Mouse (Mus musculus): ENCODE measurements at regions not wholly inside any gene's neighbourhood (a gene's known extent, or its start where the extent isn't known, plus 50 kb on each side); places are given as distances from the start of the nearest gene placed in this dataset.
A peak's percentile ranks its signal among the peaks of the same experiment; 100 is the strongest.

DNA sequence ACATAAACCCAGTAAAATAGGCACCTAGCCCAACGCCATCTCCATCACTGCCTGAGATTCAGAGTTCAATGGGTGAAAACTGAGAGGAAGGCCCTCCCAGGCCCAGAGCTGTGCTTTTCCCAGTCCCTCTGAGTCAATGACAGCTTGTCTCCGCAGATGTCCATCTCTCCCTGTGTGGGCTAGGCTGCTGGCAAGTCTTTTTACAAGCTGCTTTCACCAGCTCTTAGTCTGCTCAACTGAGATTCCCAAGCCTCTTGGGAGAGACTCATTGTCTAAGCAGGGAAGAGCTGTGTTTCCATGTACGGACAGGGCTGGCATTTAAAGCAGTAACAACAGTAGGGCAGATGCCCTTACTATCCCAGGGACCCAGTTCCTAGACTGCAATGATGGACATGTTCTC is 585.5 kb upstream of the Gm19410 start:
- WGBS: 75% methylated on average over 3 of the region's 3 CpGs
- DNase-seq (ENCODE audit: low read depth, low spot score): no peak

DNA sequence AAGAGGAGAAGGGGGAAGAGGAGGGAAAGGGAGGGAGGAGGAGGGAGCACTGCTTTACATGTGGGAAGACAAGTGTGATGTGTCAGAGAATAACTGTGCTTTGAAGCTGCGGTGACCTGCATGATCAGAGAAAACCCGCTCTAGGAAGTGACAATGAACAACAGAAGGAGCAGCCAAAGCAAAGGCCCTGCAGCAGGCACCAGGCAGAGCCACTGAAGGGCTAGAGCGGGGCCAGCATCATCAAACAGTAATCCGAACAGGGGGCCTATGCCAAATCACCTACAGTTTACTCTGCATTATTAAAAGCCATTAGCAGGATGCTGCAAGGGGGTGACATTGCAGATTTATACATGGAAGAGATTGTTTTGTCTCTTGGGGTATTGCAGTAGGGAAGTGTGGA is 583.4 kb upstream of the Gm19410 start:
- DNase-seq (ENCODE audit: low read depth, low spot score): no peak
- 89% methylated on average over 4 of the region's 4 CpGs for WGBS

DNA sequence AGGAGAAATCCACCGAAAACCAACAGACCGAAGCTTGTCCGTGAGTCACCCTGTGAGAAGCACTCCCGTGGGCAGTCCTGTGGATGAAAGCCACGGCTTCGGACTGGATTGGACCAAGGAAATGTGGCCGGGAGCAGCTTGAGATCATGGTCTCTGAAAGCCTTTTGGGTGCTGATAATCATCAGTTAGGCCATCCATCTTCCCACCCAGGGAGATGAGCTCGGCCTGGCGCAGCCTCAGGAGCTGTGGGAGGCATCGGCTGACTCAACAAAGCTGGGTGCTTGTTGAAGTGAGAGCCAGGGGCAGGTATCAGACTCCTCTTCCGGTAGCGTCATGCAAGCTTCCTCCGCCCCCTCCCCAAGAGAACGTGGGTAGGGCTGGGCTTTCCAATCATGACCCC is 582.2 kb upstream of the Gm19410 start:
- 95% methylated on average over 14 of the region's 14 CpGs for WGBS
- DNase-seq (ENCODE audit: low read depth, low spot score): no peak

DNA sequence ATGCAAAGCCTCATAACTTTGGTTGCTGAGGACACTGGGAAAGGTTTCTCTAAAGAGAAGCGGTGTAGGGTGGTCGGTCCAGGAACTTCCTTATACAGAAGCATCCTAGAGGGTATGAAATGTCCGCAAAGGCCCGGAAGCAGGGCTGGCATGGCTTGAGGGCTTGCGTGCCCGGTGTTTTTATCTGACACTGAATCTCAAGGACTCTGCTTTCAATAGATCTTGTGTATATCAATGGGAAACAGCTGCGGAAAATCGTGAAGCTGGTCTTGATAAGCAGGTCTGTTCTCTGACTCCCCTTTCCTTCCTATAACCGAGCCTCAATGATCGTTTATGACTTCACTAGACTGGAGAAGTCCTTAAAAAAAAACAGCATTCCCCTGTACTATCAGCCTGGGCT is 580.4 kb upstream of the Gm19410 start:
- no peak for DNase-seq (ENCODE audit: low read depth, low spot score)
- WGBS: 75% methylated on average over 10 of the region's 10 CpGs

DNA sequence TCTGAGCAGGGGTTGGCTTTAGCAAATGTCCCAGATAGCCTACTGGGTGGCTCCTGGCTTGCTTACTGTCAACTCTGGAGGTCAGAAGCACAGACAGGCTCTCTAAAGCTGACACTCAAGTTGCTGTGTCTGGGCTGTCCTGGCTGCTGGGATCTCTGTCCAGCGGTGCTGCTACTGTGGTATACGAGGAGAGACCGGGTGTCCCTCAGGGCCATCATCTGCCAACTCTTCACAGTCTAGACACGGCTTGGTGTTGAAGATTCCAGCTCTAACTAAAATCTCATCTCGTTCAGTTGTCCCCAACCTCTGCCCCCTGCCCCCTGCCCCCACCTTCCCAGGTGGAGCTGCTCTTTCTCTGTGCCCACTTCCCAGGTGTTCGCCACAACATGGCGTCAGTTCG is 577.1 kb upstream of the Gm19410 start:
- DNase-seq (ENCODE audit: low read depth, low spot score): no peak
- WGBS: 92% methylated on average over 8 of the region's 8 CpGs

DNA sequence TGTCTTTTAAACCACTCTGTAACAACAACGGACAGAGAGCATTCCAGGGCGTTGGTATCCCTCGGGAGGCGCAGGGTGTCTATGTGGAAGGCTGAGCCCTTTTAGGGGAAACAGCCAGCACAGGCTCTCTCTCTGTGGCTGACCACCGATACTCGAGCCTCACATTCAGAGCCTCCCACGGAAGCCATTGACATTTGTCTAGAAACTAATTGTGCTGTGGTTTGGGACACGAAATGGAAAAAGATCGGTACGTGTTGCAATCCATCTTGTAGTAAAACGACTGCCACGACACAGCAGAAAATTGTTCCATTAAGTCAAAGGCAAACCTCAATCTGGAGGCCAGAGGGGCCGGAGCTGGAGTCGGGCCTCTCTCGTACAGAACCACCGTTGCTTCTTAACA is 575.9 kb upstream of the Gm19410 start:
- 80% methylated on average over 16 of the region's 16 CpGs for WGBS
- no peak for DNase-seq (ENCODE audit: low read depth, low spot score)

DNA sequence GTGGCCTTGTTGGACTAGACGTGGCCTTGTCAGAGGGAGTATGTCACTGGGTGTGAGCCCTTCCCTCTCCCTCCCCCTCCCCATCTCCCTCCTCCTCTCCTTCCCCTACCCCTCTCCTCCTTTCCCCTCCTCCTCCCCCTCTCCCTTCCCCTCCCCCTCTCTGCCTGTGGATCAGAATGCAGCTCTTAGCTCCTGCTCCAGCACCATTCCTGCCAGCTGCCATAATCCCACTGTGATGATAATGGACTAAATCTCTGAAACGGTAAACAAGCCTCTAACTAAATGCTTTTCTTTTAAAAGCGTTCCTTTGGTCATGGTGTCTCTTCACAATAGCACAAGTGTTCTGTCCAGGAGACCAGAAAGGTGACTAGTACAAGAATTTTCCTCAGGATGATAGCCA is 573.1 kb upstream of the Gm19410 start:
- WGBS: 73% methylated on average over 3 of the region's 3 CpGs
- no peak for DNase-seq (ENCODE audit: low read depth, low spot score)

DNA sequence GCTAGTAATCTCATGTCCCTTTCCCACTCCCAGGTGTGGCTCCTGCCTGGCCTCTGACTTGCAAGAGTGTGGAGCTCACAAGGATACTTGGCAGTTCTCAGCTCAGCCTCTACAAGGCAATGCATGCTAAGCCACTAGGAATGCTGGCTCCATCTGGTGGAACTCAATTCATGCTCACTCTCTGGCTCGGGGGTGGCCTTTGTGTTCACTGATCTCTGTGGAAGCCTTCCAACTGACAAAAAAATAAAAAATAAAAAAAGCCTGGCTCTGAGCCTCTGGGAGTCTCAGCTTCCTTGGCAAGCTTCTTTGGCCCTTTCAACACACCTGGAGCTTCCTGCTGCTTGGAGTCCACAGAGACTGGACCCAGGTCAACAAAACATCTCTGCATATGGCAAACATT is 571.8 kb upstream of the Gm19410 start:
- no peak for DNase-seq (ENCODE audit: low read depth, low spot score)

DNA sequence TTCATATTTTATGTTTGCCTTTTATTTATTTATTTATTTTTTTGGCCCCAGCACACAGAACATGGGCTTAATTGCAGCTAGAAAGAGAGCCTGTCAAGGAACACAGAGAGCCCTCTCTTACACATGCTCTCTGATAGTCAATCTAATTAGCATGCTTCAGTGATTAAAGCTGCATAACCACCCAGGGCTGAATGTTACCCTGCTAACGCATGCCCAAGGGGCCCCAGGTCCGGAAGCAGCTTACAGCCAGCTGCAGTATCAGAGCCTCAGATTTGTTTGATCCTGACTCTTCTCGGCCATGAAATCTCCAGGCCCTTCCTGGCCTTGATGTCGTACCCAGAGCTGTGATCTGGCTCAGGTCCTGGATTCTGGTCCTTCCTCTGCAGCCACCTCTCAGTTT is 569.4 kb upstream of the Gm19410 start:
- 56% methylated on average over 4 of the region's 4 CpGs for WGBS
- DNase-seq (ENCODE audit: low read depth, low spot score): no peak

More for the DNA sequence above, 571.8 kb upstream of the Gm19410 start:
- WGBS: 6% methylated on average over 1 of the region's 1 CpGs

DNA sequence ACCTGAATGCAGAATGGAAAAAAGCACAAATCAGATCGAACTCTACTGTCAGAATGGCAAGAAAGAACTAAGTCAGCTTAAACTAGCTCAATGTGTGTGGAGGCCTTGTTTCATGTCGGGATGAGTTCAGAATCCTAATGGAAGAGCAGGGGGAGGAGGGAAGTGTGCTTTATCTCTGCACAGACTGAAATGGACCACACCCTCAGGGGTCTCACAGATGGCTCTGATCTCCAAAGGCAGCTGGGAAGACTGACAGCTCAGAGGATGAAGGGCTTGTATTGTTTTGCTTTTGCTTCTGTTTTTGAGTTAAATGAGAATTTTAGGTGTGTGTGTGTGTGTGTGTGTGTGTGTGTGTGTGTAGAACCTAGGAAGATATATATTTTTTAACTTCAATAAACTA is 566.8 kb upstream of the Gm19410 start:
- DNase-seq (ENCODE audit: low read depth, low spot score): no peak
- 74% methylated on average over 2 of the region's 2 CpGs for WGBS

DNA sequence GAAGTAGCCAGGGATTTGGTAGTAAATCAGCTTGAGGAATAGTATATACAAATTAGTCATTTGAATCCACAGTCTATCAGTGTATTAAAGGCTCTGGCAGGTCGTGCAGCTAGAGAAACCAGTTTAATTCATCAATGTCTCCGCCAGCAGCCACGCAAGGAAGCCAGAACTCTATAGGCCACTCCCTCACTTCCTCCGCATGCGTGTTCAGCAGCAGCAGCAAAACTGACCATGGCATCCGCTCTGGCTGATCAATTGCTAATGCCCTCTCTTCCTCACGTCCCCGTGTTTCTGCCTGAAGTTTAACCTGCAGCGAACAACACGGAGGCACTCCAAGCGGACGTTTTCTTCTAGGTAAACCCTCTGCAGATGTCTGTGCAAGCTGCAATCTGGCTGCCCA is 564.2 kb upstream of the Gm19410 start:
- DNase-seq (ENCODE audit: low read depth, low spot score): no peak
- 57% methylated on average over 12 of the region's 12 CpGs for WGBS

DNA sequence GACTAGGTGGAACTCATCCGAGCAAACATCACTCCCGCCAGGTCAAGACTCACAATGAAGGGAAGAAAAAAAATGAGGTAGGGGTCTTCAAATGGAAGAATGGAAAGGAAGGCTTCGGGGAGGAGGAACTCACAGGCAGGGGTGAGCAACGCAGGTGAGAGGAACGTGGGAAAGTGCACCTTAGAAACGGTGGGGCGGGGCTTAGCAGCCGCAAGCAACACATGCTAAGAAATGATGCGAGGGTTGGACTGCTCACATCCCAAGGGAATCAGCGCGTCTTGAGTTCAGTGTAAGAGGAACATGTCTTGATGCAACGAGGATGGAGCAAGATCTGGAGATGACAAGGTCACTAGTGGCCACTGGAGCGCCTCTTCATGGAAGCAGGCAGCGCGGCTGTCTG is 560.6 kb upstream of the Gm19410 start:
- no peak for DNase-seq (ENCODE audit: low read depth, low spot score)
- 60% methylated on average over 15 of the region's 15 CpGs for WGBS

DNA sequence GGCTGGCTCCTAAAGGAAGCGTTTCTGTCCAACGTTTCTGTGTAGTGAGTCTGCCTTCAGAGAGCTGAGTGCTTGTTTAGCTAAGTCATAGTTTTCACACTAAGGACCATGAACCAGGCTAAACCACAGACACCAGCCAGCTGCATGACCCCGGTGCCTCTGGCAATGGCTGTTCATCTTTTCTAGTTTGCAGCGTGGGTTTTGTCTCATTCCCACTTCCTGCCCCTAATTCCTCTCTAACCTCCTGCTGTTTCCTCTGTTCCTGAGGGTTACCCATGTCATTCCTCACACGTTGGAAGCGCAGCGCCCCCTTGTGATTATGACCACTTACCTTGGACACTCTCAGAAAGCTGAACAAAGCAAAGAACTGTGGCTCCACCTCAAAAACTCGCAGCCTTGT is 560.1 kb upstream of the Gm19410 start:
- WGBS: 5% methylated on average over 8 of the region's 8 CpGs
- DNase-seq (ENCODE audit: low read depth, low spot score): peak; percentile 70

DNA sequence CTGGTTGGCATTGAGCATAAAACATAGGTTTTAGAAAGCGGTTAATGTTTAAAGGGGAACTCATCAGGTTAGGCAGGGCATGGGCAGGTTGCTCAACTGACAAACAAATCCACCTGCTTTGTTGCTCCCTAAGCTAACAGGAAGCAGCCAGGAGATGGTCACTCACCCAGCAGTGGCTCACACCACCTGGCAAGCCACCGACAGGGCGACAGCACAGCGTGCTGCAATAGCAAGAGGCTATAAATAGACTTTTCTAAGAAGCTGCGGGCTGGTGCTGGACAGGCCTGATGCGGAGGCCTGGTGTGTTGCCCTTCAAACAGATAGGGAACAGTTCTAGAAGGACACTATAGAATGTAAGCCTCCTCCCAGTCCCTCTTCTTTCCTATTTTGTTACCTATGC is 559.3 kb upstream of the Gm19410 start:
- no peak for DNase-seq (ENCODE audit: low read depth, low spot score)
- 17% methylated on average over 6 of the region's 6 CpGs for WGBS

DNA sequence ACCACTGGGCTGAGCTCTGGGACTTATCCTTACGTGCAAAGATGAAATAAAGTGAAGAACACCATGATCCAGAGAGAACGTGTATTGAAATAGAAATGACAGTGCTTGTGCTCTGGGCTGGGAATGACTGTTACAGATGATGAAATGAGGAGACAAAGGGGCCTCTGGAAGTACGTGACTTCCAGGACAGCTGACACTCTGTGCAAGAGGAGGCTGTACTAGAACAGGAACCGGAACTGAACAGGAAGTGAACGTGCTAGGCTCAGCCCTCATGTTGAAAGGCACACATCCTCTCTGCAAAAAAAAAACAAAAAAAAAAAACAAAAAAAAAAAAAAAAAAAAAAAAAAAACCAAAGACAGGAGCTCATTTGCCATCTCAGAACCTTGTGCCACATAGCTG is 557.2 kb upstream of the Gm19410 start:
- 70% methylated on average over 5 of the region's 5 CpGs for WGBS
- no peak for DNase-seq (ENCODE audit: low read depth, low spot score)

DNA sequence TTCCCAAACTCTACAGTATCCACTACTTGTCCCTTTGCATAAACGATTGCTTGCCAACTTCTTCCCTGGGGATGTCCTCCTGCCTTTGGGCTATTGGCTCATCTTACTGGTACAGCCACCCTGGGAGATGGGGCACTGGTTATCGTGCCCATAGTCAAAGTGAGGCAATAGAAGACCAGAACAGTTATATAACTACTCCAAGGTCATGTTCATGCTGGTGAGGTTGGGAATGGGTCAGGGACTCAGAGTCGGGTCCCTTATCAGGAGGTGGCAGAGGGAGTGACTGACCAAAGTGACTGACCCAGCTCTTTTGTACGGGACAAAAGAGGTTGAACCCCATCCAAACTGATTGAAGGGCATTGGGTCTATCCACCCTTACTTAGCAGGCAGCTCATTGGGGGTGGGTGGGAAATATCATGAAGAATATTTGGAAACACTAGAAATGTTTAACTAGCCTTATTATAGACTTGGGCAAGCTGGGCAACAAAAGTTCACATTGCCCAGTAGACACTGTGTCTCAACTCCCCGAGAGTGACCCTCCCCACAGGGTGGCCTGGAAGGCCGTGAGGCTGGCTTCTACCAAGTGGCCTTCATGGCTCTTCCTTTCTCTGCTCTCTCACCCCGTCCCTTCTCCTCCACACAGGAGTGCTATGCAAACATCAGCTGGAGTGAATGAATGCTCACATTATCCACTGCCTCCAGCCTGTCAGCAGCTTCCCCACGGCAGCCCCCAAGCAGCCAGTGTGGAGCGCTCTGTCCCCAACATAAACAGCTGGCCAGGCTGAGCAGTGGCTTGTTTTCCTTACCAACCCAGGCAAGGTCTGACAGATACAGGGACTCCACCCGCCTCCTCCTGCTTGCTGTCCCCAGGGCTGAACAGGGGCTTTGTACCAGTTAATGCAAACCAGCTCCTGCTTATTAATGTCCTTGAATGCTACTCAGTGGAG is 553.8 kb upstream of the Gm19410 start:
- DNase-seq (ENCODE audit: low read depth, low spot score): no peak
- 68% methylated on average over 10 of the region's 10 CpGs for WGBS

DNA sequence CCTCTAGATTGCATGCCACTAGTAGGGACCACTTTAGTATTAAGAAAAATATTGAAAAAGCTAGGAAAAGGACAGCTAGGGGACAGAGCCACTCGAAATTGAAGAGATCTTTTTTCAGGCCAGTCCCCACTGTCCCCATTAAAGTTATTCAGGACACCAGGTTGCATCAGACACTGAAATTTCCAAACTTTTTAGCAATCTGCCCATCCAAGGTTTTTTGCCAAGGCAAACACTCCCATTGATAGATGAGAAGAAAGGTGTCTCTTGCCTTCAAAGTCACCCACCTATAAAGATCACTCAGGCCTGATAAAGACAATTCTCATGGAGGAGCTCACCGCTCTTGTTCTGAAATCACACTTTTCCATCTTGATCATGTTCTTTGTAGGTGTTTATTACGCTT is 552.1 kb upstream of the Gm19410 start:
- no peak for DNase-seq (ENCODE audit: low read depth, low spot score)

DNA sequence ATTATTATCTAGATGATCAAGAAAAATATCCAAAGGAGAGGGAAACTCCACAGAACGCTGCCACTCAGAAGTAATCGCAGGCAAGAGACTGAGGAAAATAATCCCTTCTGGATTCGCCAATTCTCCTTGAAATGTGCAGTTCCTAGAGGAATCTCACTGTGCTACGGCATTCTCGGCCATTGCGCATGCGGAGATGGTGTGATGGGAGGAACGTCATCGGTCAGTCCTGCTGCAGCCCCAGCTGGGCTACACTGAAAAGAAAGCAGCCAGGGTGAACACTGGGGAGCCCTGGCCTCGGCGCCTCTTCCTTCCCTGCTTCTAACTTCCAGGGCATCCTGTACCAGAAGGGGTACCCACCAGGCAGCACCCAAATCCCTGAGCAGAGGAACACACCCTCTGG is 548.0 kb upstream of the Gm19410 start:
- 94% methylated on average over 11 of the region's 11 CpGs for WGBS
- DNase-seq (ENCODE audit: low read depth, low spot score): no peak

More for the DNA sequence above, 552.1 kb upstream of the Gm19410 start:
- 85% methylated on average over 3 of the region's 3 CpGs for WGBS

DNA sequence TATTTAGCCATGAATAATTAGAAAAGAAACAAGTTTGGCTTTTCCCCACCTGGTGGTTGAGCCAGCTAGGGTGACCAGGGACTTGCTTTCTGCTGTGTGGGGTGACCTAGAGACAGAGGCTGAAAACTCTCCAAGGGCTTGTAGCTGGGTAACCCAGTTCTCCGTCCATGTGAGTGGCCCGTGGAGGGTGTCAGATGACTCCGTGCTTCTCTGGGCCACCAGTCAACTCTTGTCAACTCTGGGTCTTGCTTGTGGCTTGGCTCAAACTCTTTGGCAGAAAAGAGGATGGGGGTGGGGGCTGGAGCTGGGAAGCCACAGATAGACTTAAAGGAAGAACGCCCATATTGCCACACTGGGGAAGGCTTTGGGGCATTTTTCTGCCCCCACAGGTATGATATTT is 547.3 kb upstream of the Gm19410 start:
- DNase-seq (ENCODE audit: low read depth, low spot score): no peak
- WGBS: 79% methylated on average over 4 of the region's 4 CpGs

DNA sequence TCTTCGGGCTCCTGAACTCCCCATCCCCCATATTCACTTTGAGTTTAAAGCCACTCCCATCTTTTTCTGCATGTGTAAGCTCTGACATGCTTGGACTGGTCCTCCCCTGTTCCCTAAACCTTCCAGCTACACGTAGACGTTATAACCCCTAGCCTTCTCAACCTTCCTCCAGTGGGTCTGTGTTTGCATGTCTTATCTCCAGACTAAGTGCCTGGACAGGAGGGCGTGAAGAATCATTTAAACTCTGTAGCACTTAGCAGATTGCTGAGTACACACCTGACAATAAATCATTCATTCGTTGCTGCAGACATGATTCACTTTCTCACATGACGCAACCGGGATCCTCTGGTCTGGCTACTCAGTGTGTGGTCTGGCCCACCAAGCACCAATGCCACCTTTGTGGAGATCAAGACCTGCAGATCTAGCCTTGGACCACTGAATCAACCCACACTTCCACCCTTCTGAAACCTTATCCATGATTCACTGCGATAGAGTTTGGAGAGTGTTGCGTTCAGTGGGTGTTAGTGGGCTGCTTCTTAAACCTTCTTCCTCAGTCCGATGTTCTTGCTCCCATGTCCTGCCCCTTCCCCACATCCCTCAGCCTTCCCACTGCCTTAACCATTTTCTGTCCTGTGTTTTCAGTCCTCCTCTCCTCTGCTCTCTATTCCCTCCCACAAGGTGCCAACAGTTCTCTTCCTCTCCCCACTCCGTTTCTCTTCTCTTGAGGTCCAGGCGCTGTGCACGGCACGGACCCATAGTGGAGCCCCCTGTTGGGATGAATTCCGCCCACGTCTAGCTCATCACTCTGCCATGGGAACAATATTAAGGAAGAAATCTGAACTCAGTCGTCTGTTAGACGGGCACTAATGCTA is 541.3 kb upstream of the Gm19410 start:
- peak; percentile 21 for DNase-seq (ENCODE audit: low read depth, low spot score)

DNA sequence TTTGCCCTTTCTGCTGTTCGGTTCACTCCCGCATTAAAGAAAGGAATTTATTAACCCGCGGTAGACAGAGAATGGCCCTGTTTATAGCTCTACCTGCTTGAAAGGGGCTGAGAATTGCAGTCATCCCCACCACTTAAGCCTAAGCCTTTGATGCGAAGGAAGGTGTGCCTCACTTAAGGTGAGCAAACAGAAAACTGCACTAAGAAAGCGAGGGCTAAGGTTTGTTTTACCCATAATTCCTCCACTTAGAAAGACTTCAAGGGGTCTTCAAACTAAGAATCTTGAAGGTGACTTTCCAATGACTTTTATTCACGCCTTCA is 540.7 kb upstream of the Gm19410 start:
- no peak for DNase-seq (ENCODE audit: low read depth, low spot score)
- WGBS: 32% methylated on average over 7 of the region's 7 CpGs

More for the DNA sequence above, 541.3 kb upstream of the Gm19410 start:
- 22% methylated on average over 18 of the region's 18 CpGs for WGBS

Data from large intestine, adult 2 months (tissue).